Mouse (Mus musculus): ENCODE measurements at regions not wholly inside any gene's neighbourhood (a gene's known extent, or its start where the extent isn't known, plus 50 kb on each side); places are given as distances from the start of the nearest gene placed in this dataset.

DNA sequence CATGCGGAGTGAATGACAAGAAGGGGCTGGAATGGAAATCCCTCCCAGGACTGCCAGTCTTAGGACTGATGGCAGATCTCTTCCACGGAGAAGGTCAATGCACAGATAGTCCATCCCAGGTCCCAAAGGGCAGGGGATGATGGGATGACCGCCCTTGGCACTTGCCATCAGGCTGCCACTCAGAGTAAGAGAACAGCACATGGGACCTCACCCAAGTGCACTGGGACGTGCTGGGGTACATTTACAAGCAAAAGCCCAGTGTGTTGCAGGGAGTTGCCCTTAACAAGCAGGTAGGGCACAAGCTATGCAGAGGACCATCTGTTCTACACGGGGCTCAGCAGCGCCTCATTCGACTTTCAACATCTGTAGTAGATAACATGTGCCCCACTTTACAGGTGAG, 224.9 kb upstream of the Rgma start:
- no peak overlapping the region for H3K9ac ChIP-seq
- 75% methylated on average over 7 of the region's 7 CpGs for WGBS
- H3K4me1 ChIP-seq (replicated peaks), result no peaks in the 10 kb centered on the region
- H3K27ac ChIP-seq (ENCODE audit: poor library complexity, severe bottlenecking), result no peak overlapping the region
- no peak overlapping the region for H3K4me2 ChIP-seq
- no peak for ATAC-seq (ENCODE audit: insufficient number of reproducible peaks, low FRiP score)
- H3K36me3 ChIP-seq, result no peaks in the 10 kb centered on the region
- no peak overlapping the region for H3K4me3 ChIP-seq
- H3K27me3 ChIP-seq (replicated peaks), result peaks cover 5% of the 10 kb centered on the region; the same call in 1 of the 2 replicates
- H3K9me3 ChIP-seq (replicated peaks), result no peaks in the 10 kb centered on the region

DNA sequence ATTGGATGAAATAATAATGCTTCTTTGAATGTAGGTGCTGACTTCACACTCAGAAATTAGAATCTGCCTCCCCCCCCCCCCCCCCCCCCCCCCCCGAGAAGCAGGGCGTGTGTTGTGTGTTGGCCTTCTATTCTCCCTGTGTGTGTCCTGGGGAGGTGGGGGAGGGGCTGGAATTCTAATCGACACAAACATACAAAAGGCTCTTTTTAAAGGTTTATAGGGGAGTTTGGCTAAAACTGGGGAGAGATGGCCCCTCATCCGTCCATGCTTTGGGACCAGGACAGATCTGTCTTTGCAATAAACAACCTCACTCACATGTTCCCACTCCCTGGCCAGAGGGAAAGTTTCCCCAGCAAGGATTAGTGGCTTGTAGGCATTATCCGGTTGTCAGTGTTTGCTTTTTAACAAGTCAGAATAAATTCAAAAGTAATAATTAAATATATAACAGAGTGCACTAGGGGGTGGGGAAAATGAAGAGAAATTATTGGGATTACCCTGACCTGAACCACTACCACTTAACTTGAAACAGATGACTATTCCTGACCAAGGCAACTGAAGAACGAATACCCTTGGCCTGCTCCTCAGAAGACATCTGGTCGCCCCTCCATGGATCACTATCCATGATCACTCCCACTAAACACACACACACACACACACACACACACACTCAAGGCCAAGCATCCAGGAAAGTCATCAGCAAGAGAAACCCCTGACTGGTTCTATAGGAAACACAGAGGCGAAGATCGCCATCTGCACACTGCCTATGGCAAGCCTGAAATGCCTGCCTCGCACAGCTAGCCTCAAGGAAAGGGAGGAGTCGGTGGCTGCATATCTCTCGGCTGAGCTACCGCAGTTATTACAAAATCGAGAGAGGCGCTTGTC, 223.5 kb upstream of the Rgma start:
- H3K4me3 ChIP-seq, result no peak overlapping the region
- ATAC-seq (ENCODE audit: insufficient number of reproducible peaks, low FRiP score), result no peak

DNA sequence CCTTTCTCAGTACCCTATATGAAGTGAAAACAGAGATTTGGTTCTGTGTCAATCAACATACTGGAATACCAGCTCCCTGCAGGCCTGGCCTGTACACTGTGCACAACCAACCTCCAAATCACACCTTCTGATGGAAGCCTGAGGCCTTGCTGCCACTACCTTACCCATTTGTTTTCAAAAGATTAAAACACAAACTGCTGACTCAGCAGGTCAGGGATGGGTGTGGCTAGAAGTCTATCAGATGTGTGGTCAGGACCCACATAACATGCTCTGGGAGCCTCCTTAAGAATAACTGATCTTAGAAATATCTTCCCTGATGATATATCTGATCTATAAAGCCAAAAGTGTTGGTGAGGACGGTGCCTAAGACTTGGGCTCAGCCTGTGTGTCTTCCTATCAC, 221.6 kb upstream of the Rgma start:
- H3K36me3 ChIP-seq, result no peaks in the 10 kb centered on the region
- no peak for ATAC-seq (ENCODE audit: insufficient number of reproducible peaks, low FRiP score)

More for the DNA sequence above, 223.5 kb upstream of the Rgma start:
- 63% methylated on average over 14 of the region's 15 CpGs for WGBS
- H3K4me1 ChIP-seq (replicated peaks), result no peaks in the 10 kb centered on the region
- peaks cover 5% of the 10 kb centered on the region; the same call in 1 of the 2 replicates for H3K27me3 ChIP-seq (replicated peaks)
- no peak overlapping the region for H3K9ac ChIP-seq
- H3K9me3 ChIP-seq (replicated peaks), result no peaks in the 10 kb centered on the region
- H3K27ac ChIP-seq (ENCODE audit: poor library complexity, severe bottlenecking), result no peak overlapping the region
- no peak overlapping the region for H3K4me2 ChIP-seq
- H3K36me3 ChIP-seq, result no peaks in the 10 kb centered on the region

GRCm38 (mm10) chr7:73158833-73159232, 216.5 kb upstream of the Rgma start:
- Histone ChIP-seq H3K27me3 (replicated peaks) (peaks cover 2% of the 10 kb centered on the region; the same call in 1 of the 2 replicates), H3K4me3 (no peak overlapping the region), H3K27ac (ENCODE audit: poor library complexity, severe bottlenecking) (no peak overlapping the region), H3K36me3 (no peaks in the 10 kb centered on the region), H3K4me1 (replicated peaks) (no peaks in the 10 kb centered on the region), H3K9me3 (replicated peaks) (no peaks in the 10 kb centered on the region), H3K4me2 (no peak overlapping the region), H3K9ac (no peak overlapping the region)
- ATAC-seq (ENCODE audit: insufficient number of reproducible peaks, low FRiP score), result no peak
- 84% methylated on average over 5 of the region's 5 CpGs for WGBS

More for the DNA sequence above, 221.6 kb upstream of the Rgma start:
- no peaks in the 10 kb centered on the region for H3K9me3 ChIP-seq (replicated peaks)
- no peaks in the 10 kb centered on the region; the same call in 1 of the 2 replicates for H3K27me3 ChIP-seq (replicated peaks)
- no peak overlapping the region for H3K4me2 ChIP-seq
- H3K4me1 ChIP-seq (replicated peaks), result no peaks in the 10 kb centered on the region
- H3K27ac ChIP-seq (ENCODE audit: poor library complexity, severe bottlenecking), result no peak overlapping the region
- WGBS, result 90% methylated on average over 1 of the region's 1 CpGs
- H3K9ac ChIP-seq, result no peak overlapping the region
- H3K4me3 ChIP-seq, result no peak overlapping the region

DNA sequence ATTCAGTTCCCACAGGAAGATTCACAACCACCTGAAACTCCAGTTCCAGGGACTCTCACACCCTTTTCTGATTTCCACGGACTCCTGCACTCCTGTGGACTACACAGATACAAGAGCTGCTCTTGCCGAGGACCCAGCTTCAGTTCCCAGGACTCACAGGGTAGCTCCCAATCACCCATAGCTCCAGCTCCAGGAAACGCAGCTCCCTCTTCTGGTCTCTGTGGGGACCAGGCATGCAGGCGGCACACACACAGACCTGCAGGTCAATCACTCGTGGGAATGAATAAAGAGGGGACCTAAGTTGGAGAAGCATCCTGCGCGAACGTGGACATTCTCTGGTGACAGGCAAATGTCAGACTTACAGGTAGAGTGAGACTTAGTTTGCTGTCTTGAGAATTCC, 214.3 kb upstream of the Rgma start:
- Histone ChIP-seq H3K4me2 (no peak overlapping the region), H3K27me3 (replicated peaks) (peaks cover 2% of the 10 kb centered on the region; the same call in 1 of the 2 replicates), H3K4me1 (replicated peaks) (no peaks in the 10 kb centered on the region), H3K27ac (ENCODE audit: poor library complexity, severe bottlenecking) (no peak overlapping the region), H3K9ac (no peak overlapping the region), H3K4me3 (no peak overlapping the region), H3K36me3 (no peaks in the 10 kb centered on the region), H3K9me3 (replicated peaks) (no peaks in the 10 kb centered on the region)
- 68% methylated on average over 8 of the region's 8 CpGs for WGBS
- no peak for ATAC-seq (ENCODE audit: insufficient number of reproducible peaks, low FRiP score)

- 64% methylated on average over 5 of the region's 5 CpGs for WGBS
- Histone ChIP-seq H3K27ac (ENCODE audit: poor library complexity, severe bottlenecking) (no peak overlapping the region), H3K9ac (no peak overlapping the region), H3K36me3 (no peaks in the 10 kb centered on the region), H3K4me2 (no peak overlapping the region), H3K9me3 (replicated peaks) (no peaks in the 10 kb centered on the region), H3K4me1 (replicated peaks) (no peaks in the 10 kb centered on the region), H3K4me3 (no peak overlapping the region), H3K27me3 (replicated peaks) (peaks cover 2% of the 10 kb centered on the region; the same call in 1 of the 2 replicates)
- ATAC-seq (ENCODE audit: insufficient number of reproducible peaks, low FRiP score), result no peak
These were observed 211.6 kb upstream of the Rgma start for GRCm38 (mm10) chr7:73163687-73164086.

DNA sequence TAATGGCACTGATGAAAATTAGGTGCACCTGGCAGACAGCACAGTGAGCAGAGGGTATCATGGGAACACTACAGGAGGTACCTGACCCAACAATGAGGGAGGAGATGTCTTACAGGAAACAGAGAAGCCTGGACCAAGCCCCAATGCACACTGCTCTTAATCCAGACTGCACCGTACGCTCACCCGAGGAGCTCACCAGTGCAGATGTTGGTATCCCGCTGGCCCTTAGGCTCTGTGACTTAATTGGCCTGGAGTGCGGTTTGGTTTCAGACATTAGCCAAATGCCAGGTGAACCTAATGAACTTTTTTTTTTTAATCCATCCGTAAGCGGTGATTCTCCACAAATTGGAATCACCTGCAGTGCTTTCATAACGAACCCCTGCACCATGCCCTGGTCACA, 209.8 kb upstream of the Rgma start:
- WGBS, result 89% methylated on average over 8 of the region's 8 CpGs
- Histone ChIP-seq H3K4me3 (no peak overlapping the region), H3K36me3 (no peaks in the 10 kb centered on the region), H3K27ac (ENCODE audit: poor library complexity, severe bottlenecking) (no peak overlapping the region), H3K4me2 (no peak overlapping the region), H3K9me3 (replicated peaks) (no peaks in the 10 kb centered on the region), H3K4me1 (replicated peaks) (no peaks in the 10 kb centered on the region), H3K27me3 (replicated peaks) (peaks cover 2% of the 10 kb centered on the region; the same call in 1 of the 2 replicates), H3K9ac (no peak overlapping the region)
- ATAC-seq (ENCODE audit: insufficient number of reproducible peaks, low FRiP score), result no peak

DNA sequence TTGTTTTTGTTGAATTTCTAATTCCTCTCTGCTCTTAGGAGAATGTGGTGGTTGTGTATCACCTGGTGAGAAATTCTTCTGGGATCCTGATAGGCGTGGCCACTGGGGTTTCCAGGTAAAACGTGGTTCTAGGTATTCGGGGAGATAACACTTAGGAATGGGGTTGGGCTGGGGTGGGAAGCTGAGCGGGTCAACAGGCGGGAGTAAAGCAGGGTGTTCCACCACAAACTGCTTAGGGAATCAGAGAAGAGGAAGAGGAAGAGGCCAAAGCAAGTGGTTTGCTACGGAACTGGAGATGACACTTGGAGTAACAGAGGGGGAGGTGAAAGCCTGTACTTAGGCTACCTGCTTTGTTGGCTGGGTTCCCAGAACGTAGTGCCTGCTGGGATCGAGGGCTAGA, 205.9 kb upstream of the Rgma start:
- Histone ChIP-seq H3K4me3 (no peak overlapping the region), H3K9ac (no peak overlapping the region), H3K36me3 (no peaks in the 10 kb centered on the region), H3K9me3 (replicated peaks) (peaks cover 3% of the 10 kb centered on the region), H3K4me2 (no peak overlapping the region), H3K27me3 (replicated peaks) (no peaks in the 10 kb centered on the region), H3K4me1 (replicated peaks) (no peaks in the 10 kb centered on the region), H3K27ac (ENCODE audit: poor library complexity, severe bottlenecking) (no peak overlapping the region)
- WGBS, result 62% methylated on average over 8 of the region's 8 CpGs
- ATAC-seq (ENCODE audit: insufficient number of reproducible peaks, low FRiP score), result no peak

DNA sequence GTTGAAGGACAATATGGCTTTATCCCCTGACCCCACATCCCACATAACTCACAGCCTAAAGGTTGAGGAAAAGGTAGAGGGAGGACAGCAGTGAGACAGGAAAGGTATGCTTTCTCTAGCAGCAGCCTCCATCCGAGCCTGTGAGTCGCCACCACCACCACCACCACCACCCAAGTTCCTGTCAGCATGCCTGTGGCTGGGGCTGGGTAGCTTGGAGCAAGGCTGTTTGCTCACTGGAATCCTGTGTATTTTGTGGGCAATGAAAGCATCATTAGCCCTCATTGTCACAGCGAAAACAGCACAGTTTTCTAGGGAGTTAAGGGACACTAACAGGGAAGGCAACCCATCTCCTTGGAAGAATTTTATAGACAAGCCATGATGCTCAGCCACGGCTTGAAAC, 202.7 kb upstream of the Rgma start:
- Histone ChIP-seq H3K4me2 (no peak overlapping the region), H3K9me3 (replicated peaks) (peaks cover 7% of the 10 kb centered on the region), H3K36me3 (no peaks in the 10 kb centered on the region), H3K27me3 (replicated peaks) (no peaks in the 10 kb centered on the region), H3K4me3 (no peak overlapping the region), H3K27ac (ENCODE audit: poor library complexity, severe bottlenecking) (no peak overlapping the region), H3K4me1 (replicated peaks) (no peaks in the 10 kb centered on the region), H3K9ac (no peak overlapping the region)
- no peak for ATAC-seq (ENCODE audit: insufficient number of reproducible peaks, low FRiP score)
- 79% methylated on average over 4 of the region's 4 CpGs for WGBS

GRCm38 (mm10) chr7:73183761-73184160, 191.5 kb upstream of the Rgma start:
- no peaks in the 10 kb centered on the region for H3K36me3 ChIP-seq
- H3K4me1 ChIP-seq (replicated peaks), result no peaks in the 10 kb centered on the region
- H3K27me3 ChIP-seq (replicated peaks), result 0 out of 2 replicates have a peak, but pooled peaks cover 5% of the 10 kb centered on the region
- no peak overlapping the region for H3K4me3 ChIP-seq
- no peak overlapping the region for H3K27ac ChIP-seq (ENCODE audit: poor library complexity, severe bottlenecking)
- WGBS, result 88% methylated on average over 8 of the region's 8 CpGs
- peaks cover 7% of the 10 kb centered on the region for H3K9me3 ChIP-seq (replicated peaks)
- no peak overlapping the region for H3K4me2 ChIP-seq
- no peak for ATAC-seq (ENCODE audit: insufficient number of reproducible peaks, low FRiP score)
- H3K9ac ChIP-seq, result no peak overlapping the region

- no peak overlapping the region for H3K4me3 ChIP-seq
- 86% methylated on average over 14 of the region's 14 CpGs for WGBS
- ATAC-seq (ENCODE audit: insufficient number of reproducible peaks, low FRiP score), result no peak
These were observed 190.9 kb upstream of the Rgma start for GRCm38 (mm10) chr7:73184208-73185070.

More at GRCm38 (mm10) chr7:73184208-73185070, 190.9 kb upstream of the Rgma start:
- Histone ChIP-seq H3K4me1 (replicated peaks) (no peaks in the 10 kb centered on the region), H3K4me2 (no peak overlapping the region), H3K27me3 (replicated peaks) (0 out of 2 replicates have a peak, but pooled peaks cover 8% of the 10 kb centered on the region), H3K9ac (no peak overlapping the region), H3K27ac (ENCODE audit: poor library complexity, severe bottlenecking) (no peak overlapping the region), H3K9me3 (replicated peaks) (peaks cover 7% of the 10 kb centered on the region), H3K36me3 (no peaks in the 10 kb centered on the region)

All from heart, embryonic 12.5 days (tissue).